Mouse (Mus musculus) adrenal gland, postnatal 36 days (tissue): ENCODE results near the gene Isoc2b. TPM values are rescaled to one million over a fixed set of nuclear protein-coding genes. Genes with fewer than 3 reads are reported as not detected.
"Not testable (repeated sequence)": the region's sequence is repeated elsewhere in the genome, so short reads cannot be mapped to it uniquely, and the experiment has no call there.

Experiments
- DNase-seq, 2 experiments: peaks; one replicate each; pipeline ENCODE4 v3.0.0; 2021; ENCODE audit warnings: mixed read lengths in 1 of 2
- total RNA-seq, 2 experiments: library from RNA; stranded (reverse); gene quantifications; 2 replicates each; pipeline ENCODE4 v1.2.3; 2021

Isoc2b gene
- total RNA-seq, 2 experiments from 2014 or later, result 9.2 to 23.4 TPM

GRCm38 (mm10) chr7:4866631-4867180, 3.4 kb downstream of the Isoc2b start:
- no peak for DNase-seq

GRCm38 (mm10) chr7:4865579-4866493, 4.2 kb downstream of the Isoc2b start:
- DNase-seq, result peak; percentile 96

- DNase-seq, result peak; percentile 64 to 65
Observed at GRCm38 (mm10) chr7:4865090-4865489, 5.0 kb downstream of the Isoc2b start.

- DNase-seq, result peak in 1 of 2 experiments; percentile 55
Observed at GRCm38 (mm10) chr7:4864130-4864845, 5.8 kb downstream of the Isoc2b start.

GRCm38 (mm10) chr7:4863541-4864080, 6.4 kb downstream of the Isoc2b start:
- no peak for DNase-seq

GRCm38 (mm10) chr7:4863041-4863440, 7.0 kb downstream of the Isoc2b start:
- peak; percentile 90 to 94 for DNase-seq

- DNase-seq, result not testable (repeated sequence)
Observed at GRCm38 (mm10) chr7:4860926-4861325, 9.1 kb downstream of the Isoc2b start.

- no peak for DNase-seq
Observed at GRCm38 (mm10) chr7:4859418-4859978, 10.6 kb downstream of the Isoc2b start.

- DNase-seq, result peak in 1 of 2 experiments; percentile 27
Observed at GRCm38 (mm10) chr7:4857321-4857720, 12.7 kb downstream of the Isoc2b start.

GRCm38 (mm10) chr7:4856508-4856907, 13.6 kb downstream of the Isoc2b start:
- no peak for DNase-seq

- no peak for DNase-seq
Observed at GRCm38 (mm10) chr7:4853613-4854012, 16.4 kb downstream of the Isoc2b start.

GRCm38 (mm10) chr7:4851315-4851688, 18.8 kb downstream of the Isoc2b start:
- DNase-seq, result no peak

- no peak for DNase-seq
Observed at GRCm38 (mm10) chr7:4850621-4851314, 19.3 kb downstream of the Isoc2b start.

GRCm38 (mm10) chr7:4849372-4849771, 20.7 kb downstream of the Isoc2b start:
- no peak for DNase-seq

- peak; percentile 51 to 60 for DNase-seq
Observed at GRCm38 (mm10) chr7:4844917-4845309, 25.1 kb downstream of the Isoc2b start.

GRCm38 (mm10) chr7:4844245-4844916, 25.7 kb downstream of the Isoc2b start, which contains the start of gene Shisa7:
Shisa7 (minus strand) TSS chr7:4844696.
- no peak for DNase-seq

GRCm38 (mm10) chr7:4843604-4844244, 26.3 kb downstream of the Isoc2b start:
- DNase-seq, result peak; percentile 39 to 54

- DNase-seq, result no peak
Observed at GRCm38 (mm10) chr7:4842634-4843131, 27.4 kb downstream of the Isoc2b start.

GRCm38 (mm10) chr7:4842077-4842476, 28.0 kb downstream of the Isoc2b start:
- DNase-seq, result no peak

- no peak for DNase-seq
Observed at GRCm38 (mm10) chr7:4837639-4838038, 32.4 kb downstream of the Isoc2b start.
